Mouse (Mus musculus): ENCODE results near the gene Slc38a6.

DNA sequence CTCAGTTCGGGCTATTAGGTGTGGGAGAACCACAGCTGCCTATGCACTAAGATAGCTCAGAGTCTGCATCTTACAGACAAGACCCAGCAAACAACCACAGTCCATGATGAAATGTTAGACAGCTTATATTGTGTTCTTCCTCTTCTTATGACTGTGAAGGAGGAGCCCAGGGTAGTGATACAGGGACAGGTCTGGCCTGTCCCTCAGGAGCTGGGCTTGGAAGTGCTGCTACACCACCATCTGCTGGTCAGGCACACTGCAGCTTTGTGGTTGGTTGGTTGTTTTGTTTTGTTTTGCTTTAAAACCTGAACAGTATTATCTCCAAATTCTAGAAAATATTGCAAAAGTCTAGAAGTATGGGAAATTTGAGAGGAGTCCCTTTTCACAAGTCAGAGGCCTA is 38.2 kb downstream of the Slc38a6 start:
- TF ChIP-seq CTCF (conservative IDR thresholded peaks at IDR 0.05; ENCODE audit: insufficient read depth, insufficient read length, low read depth, low read length) = peak; percentile 57
- no peak for TF ChIP-seq POLR2A (IDR thresholded peaks at IDR 0.05; ENCODE audit: low read depth, low read length)

Data from kidney, adult 2 months (tissue).